In the genomic region with DNA sequence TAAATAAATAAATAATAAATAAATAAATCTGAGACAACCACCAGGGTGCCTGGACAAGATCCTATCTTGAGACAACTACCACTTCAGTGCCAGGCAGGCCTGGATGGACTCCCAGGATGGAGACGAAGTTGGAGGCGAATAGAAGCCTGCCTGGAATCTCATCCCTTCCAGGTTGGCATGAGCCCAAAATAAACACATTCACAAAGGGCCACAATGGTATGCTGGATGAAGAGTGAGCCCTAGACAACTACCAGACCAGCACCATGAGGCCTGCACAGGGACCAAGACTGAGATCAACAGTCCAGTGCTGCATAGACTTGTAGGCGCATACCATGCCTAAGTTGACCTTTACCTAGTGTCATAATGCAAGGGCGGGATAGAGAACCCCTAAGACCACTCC, we compare ENCODE assay signal across 21 mouse cellular contexts.
DNase-seq lines count a peak whose midpoint lies in the region; ATAC-seq lines count a peak whose summit lies in the region.
"Had no signal": no experiment of that assay in that cellular context is flagged by ENCODE, and none has a peak within 500 bp of the region (broad histone marks: within the 10 kb centered on the region; RNA-seq: fewer than 3 reads in every experiment).

No protein-coding gene starts in this region.

- H3K9ac ChIP-seq in heart, embryonic 14.5 days (ENCODE audit: low read length): no peak overlapping the region
- H3K9ac ChIP-seq: heart, embryonic 13.5 days; hindbrain, embryonic 14.5 days; midbrain, embryonic 13.5 days; neural tube, embryonic 12.5 days had no signal

- WGBS in heart, embryonic 14.5 days: 69% methylated on average over 4 of the region's 4 CpGs

- H3K36me3 ChIP-seq in megakaryocyte, embryonic 14.5 days (replicated peaks; ENCODE audit: low read length): no peaks in the 10 kb centered on the region
- no peaks in the 10 kb centered on the region for H3K36me3 ChIP-seq in heart, embryonic 14.5 days (ENCODE audit: control insufficient read depth, insufficient read depth, low read length)
- H3K36me3 ChIP-seq: forebrain, embryonic 10.5 days; heart, embryonic 13.5 days; midbrain, embryonic 13.5 days; neural tube, embryonic 12.5 days had no signal

- H3K27me3 ChIP-seq in megakaryocyte, embryonic 14.5 days (replicated peaks): no peaks in the 10 kb centered on the region
- no peaks in the 10 kb centered on the region for H3K27me3 ChIP-seq in heart, embryonic 14.5 days (ENCODE audit: control insufficient read depth, insufficient read depth, low read length)
- H3K27me3 ChIP-seq: heart, embryonic 13.5 days; midbrain, embryonic 13.5 days; neural tube, embryonic 12.5 days had no signal

- peak; percentile 7 to 10 for DNase-seq in cerebellum, postnatal 14 days
- no peak for DNase-seq in cerebellum, adult 18-20 months
- peak; percentile 11 to 12 for DNase-seq in heart, postnatal 36 days
- no peak for DNase-seq in gastrocnemius, postnatal 4 days (ENCODE audit: low spot score in 2 of 2)
- no peak for DNase-seq in left cerebral cortex, postnatal 10 days (ENCODE audit: extremely low spot score in 1 of 2, low spot score in 2 of 2)
- DNase-seq: gastrocnemius, postnatal 10 days; kidney, adult 2 months; kidney, postnatal 10 days; right cerebral cortex, postnatal 14 days; thymus, postnatal 25 days had no signal

- ATAC-seq in megakaryocyte, adult 5-6 weeks (ENCODE audit: poor library complexity, severe bottlenecking): no peak
- ATAC-seq in heart, embryonic 14.5 days (ENCODE audit: insufficient number of reproducible peaks, insufficient read depth, low FRiP score, low read depth): 0 out of 2 replicates have a peak, but pooled peaks have one; percentile 35
- ATAC-seq: forebrain, embryonic 16.5 days; inflammation-experienced regulatory T-cells, adult 6 months; lung, postnatal 0 days; midbrain, embryonic 13.5 days had no signal

- H3K9me3 ChIP-seq in megakaryocyte, embryonic 14.5 days: peaks cover 19% of the 10 kb centered on the region
- H3K9me3 ChIP-seq in heart, embryonic 14.5 days (ENCODE audit: control insufficient read depth, low read length): no peaks in the 10 kb centered on the region
- H3K9me3 ChIP-seq: forebrain, embryonic 10.5 days; heart, embryonic 13.5 days; midbrain, embryonic 13.5 days; neural tube, embryonic 12.5 days had no signal

- no peak overlapping the region for H3K4me2 ChIP-seq in heart, embryonic 14.5 days (ENCODE audit: low read length)
- H3K4me2 ChIP-seq: heart, embryonic 13.5 days; hindbrain, embryonic 14.5 days; midbrain, embryonic 13.5 days; neural tube, embryonic 12.5 days had no signal

- H3K4me3 ChIP-seq in megakaryocyte, embryonic 14.5 days (replicated peaks): peak overlapping the region; percentile 59
- H3K4me3 ChIP-seq in heart, embryonic 14.5 days (ENCODE audit: control insufficient read depth in 1 of 2, insufficient read depth in 1 of 2, low read depth in 1 of 2, low read length in 2 of 2): no peak overlapping the region
- H3K4me3 ChIP-seq: forebrain, embryonic 10.5 days; heart, embryonic 13.5 days; midbrain, embryonic 13.5 days; neural tube, embryonic 12.5 days had no signal

- H3K4me1 ChIP-seq in megakaryocyte, embryonic 14.5 days: no peaks in the 10 kb centered on the region
- no peaks in the 10 kb centered on the region for H3K4me1 ChIP-seq in heart, embryonic 14.5 days (ENCODE audit: control insufficient read depth in 2 of 2, insufficient read depth in 2 of 2, low read length in 2 of 2)
- H3K4me1 ChIP-seq: forebrain, embryonic 10.5 days; heart, embryonic 13.5 days; midbrain, embryonic 13.5 days; neural tube, embryonic 12.5 days had no signal

- intact Hi-C loops in heart, postnatal 36 days (cut with DNase I): no loop called here
- intact Hi-C loops in left cerebral cortex, postnatal 10 days (cut with DNase I): no loop called here

- H3K27ac ChIP-seq in heart, embryonic 14.5 days (replicated peaks in 1 of 2; ENCODE audit: control insufficient read depth in 1 of 2, insufficient read depth in 1 of 2, low read depth in 2 of 2, low read length in 2 of 2): no peak overlapping the region
- H3K27ac ChIP-seq: forebrain, embryonic 10.5 days; heart, embryonic 13.5 days; hindbrain, embryonic 14.5 days; midbrain, embryonic 13.5 days; neural tube, embryonic 12.5 days had no signal

Comparison
In these comparisons a context has a peak if more than half of its experiments do, and no peak if none do; other contexts are left out.
1. DNase-seq: peak in cerebellum, postnatal 14 days (2 of 2) and heart, postnatal 36 days (2 of 2); none in cerebellum, adult 18-20 months (0 of 2), gastrocnemius, postnatal 4 days (0 of 2) and left cerebral cortex, postnatal 10 days (0 of 2).